Mouse (Mus musculus): ENCODE data around the gene Ube2f.

GRCm38 (mm10) chr1:91206873-91207272 lies 43.2 kb upstream of the Ube2f start:
- TF ChIP-seq EP300 (IDR thresholded peaks at IDR 0.05; ENCODE audit: low read depth) = no peak
- no peak for TF ChIP-seq CTCF (IDR thresholded peaks at IDR 0.05; ENCODE audit: low read depth)

Measured in liver, postnatal 0 days (tissue).